Mouse (Mus musculus): ENCODE results near the gene Olfr231.
A peak's percentile ranks its signal among the peaks of the same experiment; 100 is the strongest.

The Olfr231 gene

GRCm38 (mm10) chr1:174121062-174121461, at the start of gene Olfr231:
Gene Olfr231 (minus strand): TSS chr1:174121162.
- DNase-seq (ENCODE audit: low read depth) = no peak

GRCm38 (mm10) chr1:174169024-174169423, 48.1 kb upstream of the Olfr231 start:
- peak; percentile 34 for DNase-seq (ENCODE audit: low read depth)

GRCm38 (mm10) chr1:174159095-174159494, 38.1 kb upstream of the Olfr231 start:
- DNase-seq (ENCODE audit: low read depth) = no peak

- DNase-seq (ENCODE audit: low read depth) = no peak
These were observed 37.5 kb upstream of the Olfr231 start for GRCm38 (mm10) chr1:174158512-174158911.

- DNase-seq (ENCODE audit: low read depth) = no peak
These were observed 36.7 kb upstream of the Olfr231 start for GRCm38 (mm10) chr1:174157622-174158021.

GRCm38 (mm10) chr1:174155333-174155732, 34.4 kb upstream of the Olfr231 start, which contains the start of gene Olfr420:
Gene Olfr420 (plus strand): TSS chr1:174155633.
- DNase-seq (ENCODE audit: low read depth) = no peak

- DNase-seq (ENCODE audit: low read depth) = no peak
These were observed 28.3 kb upstream of the Olfr231 start for GRCm38 (mm10) chr1:174149289-174149688.

GRCm38 (mm10) chr1:174146696-174147095, 25.7 kb upstream of the Olfr231 start:
- no peak for DNase-seq (ENCODE audit: low read depth)

GRCm38 (mm10) chr1:174141384-174141783, 20.4 kb upstream of the Olfr231 start:
- no peak for DNase-seq (ENCODE audit: low read depth)

GRCm38 (mm10) chr1:174131999-174132398, 11.0 kb upstream of the Olfr231 start:
- DNase-seq (ENCODE audit: low read depth) = no peak

GRCm38 (mm10) chr1:174131217-174131616, 10.3 kb upstream of the Olfr231 start, which contains the start of gene Olfr424:
Gene Olfr424 (plus strand): TSS chr1:174131517.
- no peak for DNase-seq (ENCODE audit: low read depth)

- DNase-seq (ENCODE audit: low read depth) = no peak
These were observed 17.2 kb downstream of the Olfr231 start for GRCm38 (mm10) chr1:174103735-174104134.

GRCm38 (mm10) chr1:174096591-174096990, 24.4 kb downstream of the Olfr231 start, which contains the start of gene Olfr427:
Gene Olfr427 (plus strand): TSS chr1:174096891.
- no peak for DNase-seq (ENCODE audit: low read depth)

- no peak for DNase-seq (ENCODE audit: low read depth)
These were observed 36.9 kb downstream of the Olfr231 start, which contains the start of gene Olfr429 for GRCm38 (mm10) chr1:174084031-174084430. Gene Olfr429 (plus strand): TSS chr1:174084331.

- DNase-seq (ENCODE audit: low read depth) = no peak
These were observed 54.7 kb downstream of the Olfr231 start, which contains the start of gene Olfr430 for GRCm38 (mm10) chr1:174066305-174066704. Gene Olfr430 (plus strand): TSS chr1:174066605.

Measured in c-Kit-positive CD71-negative TER-119-negative erythroid progenitor cells, embryonic 14.5 days (primary cell).